In genomic region chr15:80660963-80661362, GRCm38 (mm10) we compare ENCODE assay signal across 30 mouse cellular contexts. TPM values are rescaled to one million over a fixed set of nuclear protein-coding genes. Genes with fewer than 3 reads are reported as not detected.
DNase-seq lines count a peak whose midpoint lies in the region; ATAC-seq and TF ChIP-seq lines count a peak whose summit lies in the region.
"Had no signal": no experiment of that assay in that cellular context is flagged by ENCODE, and none has a peak within 500 bp of the region (broad histone marks: within the 10 kb centered on the region; RNA-seq: fewer than 3 reads in every experiment).

No protein-coding gene starts in this region.

- no peak for ATAC-seq in embryonic facial prominence, embryonic 14.5 days (ENCODE audit: low read depth)
- ATAC-seq in lung, postnatal 0 days, result peak; percentile 33; the same call in 1 of the 2 replicates
- ATAC-seq: activated CD4-positive, CD25-positive, alpha-beta regulatory T cell, adult 4 months; forebrain, embryonic 16.5 days; hindbrain, embryonic 16.5 days; midbrain, embryonic 16.5 days had no signal

- H3K4me1 ChIP-seq in embryonic facial prominence, embryonic 14.5 days (ENCODE audit: control insufficient read depth, insufficient read depth, low read length), result no peaks in the 10 kb centered on the region
- H3K4me1 ChIP-seq in embryonic facial prominence, embryonic 10.5 days, result peaks cover 11% of the 10 kb centered on the region
- no peaks in the 10 kb centered on the region for H3K4me1 ChIP-seq in lung, postnatal 0 days (ENCODE audit: insufficient read depth, low read depth, low read length)
- H3K4me1 ChIP-seq: embryonic facial prominence, embryonic 12.5 days; limb, embryonic 15.5 days; liver, embryonic 13.5 days had no signal

- TF ChIP-seq CTCF in left cerebral cortex, adult 2 months (IDR thresholded peaks at IDR 0.05), result no peak
- no peak for TF ChIP-seq CTCF in lung, postnatal 0 days (IDR thresholded peaks at IDR 0.05)

- H3K36me3 ChIP-seq in embryonic facial prominence, embryonic 14.5 days (ENCODE audit: control insufficient read depth, insufficient read depth, low read length), result no peaks in the 10 kb centered on the region
- no peaks in the 10 kb centered on the region for H3K36me3 ChIP-seq in embryonic facial prominence, embryonic 10.5 days (replicated peaks)
- H3K36me3 ChIP-seq in lung, postnatal 0 days (ENCODE audit: insufficient read depth, low read length), result no peaks in the 10 kb centered on the region
- H3K36me3 ChIP-seq: embryonic facial prominence, embryonic 12.5 days; heart, embryonic 13.5 days; limb, embryonic 15.5 days; liver, embryonic 13.5 days had no signal

- H3K9me3 ChIP-seq in embryonic facial prominence, embryonic 14.5 days (ENCODE audit: control insufficient read depth, low read length), result no peaks in the 10 kb centered on the region
- H3K9me3 ChIP-seq in embryonic facial prominence, embryonic 10.5 days, result no peaks in the 10 kb centered on the region
- H3K9me3 ChIP-seq in lung, postnatal 0 days (ENCODE audit: low read length), result no peaks in the 10 kb centered on the region
- H3K9me3 ChIP-seq: embryonic facial prominence, embryonic 12.5 days; heart, embryonic 13.5 days; limb, embryonic 15.5 days; liver, embryonic 13.5 days had no signal

- TF ChIP-seq EP300 in lung, postnatal 0 days (IDR thresholded peaks at IDR 0.05), result no peak

- peak; percentile 41 for DNase-seq in embryonic facial prominence, embryonic 14.5 days (ENCODE audit: low spot score)
- DNase-seq in embryonic facial prominence, embryonic 10.5 days (ENCODE audit: low spot score), result no peak
- no peak for DNase-seq in left cerebral cortex, adult 2 months (ENCODE audit: extremely low spot score in 1 of 2, low spot score in 2 of 2)
- no peak for DNase-seq in left cerebral cortex, postnatal 4 days
- DNase-seq in lung, postnatal 0 days (ENCODE audit: low spot score), result peak; percentile 35
- no peak for DNase-seq in lung, postnatal 4 days
- no peak for DNase-seq in kidney, postnatal 25 days
- DNase-seq: adrenal gland, adult 2 months; adrenal gland, postnatal 36 days; cerebellum, adult 9-10 months; cerebellum, postnatal 36 days; gastrocnemius, adult 2 months; gastrocnemius, postnatal 36 days; heart, adult 2 months; kidney, adult 8-10 months; liver, embryonic 13.5 days; lung, adult 18-20 months; right cerebral cortex, adult 18-20 months; right cerebral cortex, postnatal 4 days; thymus, postnatal 14 days had no signal

- H3K9ac ChIP-seq in embryonic facial prominence, embryonic 14.5 days (ENCODE audit: low read depth, low read length), result no peak overlapping the region
- H3K9ac ChIP-seq in lung, postnatal 0 days (replicated peaks; ENCODE audit: low read depth), result no peak overlapping the region
- H3K9ac ChIP-seq: embryonic facial prominence, embryonic 12.5 days; heart, embryonic 13.5 days; limb, embryonic 15.5 days; liver, embryonic 13.5 days had no signal

- WGBS in embryonic facial prominence, embryonic 14.5 days, result 44% methylated on average over 4 of the region's 4 CpGs
- WGBS in embryonic facial prominence, embryonic 10.5 days, result 62% methylated on average over 4 of the region's 4 CpGs
- 32% methylated on average over 4 of the region's 4 CpGs for WGBS in lung, postnatal 0 days

- intact Hi-C loops in left cerebral cortex, adult 2 months (cut with DNase I), result no loop called here
- intact Hi-C loops in left cerebral cortex, postnatal 4 days (cut with DNase I), result no loop called here

- no peak overlapping the region for H3K4me3 ChIP-seq in embryonic facial prominence, embryonic 14.5 days (ENCODE audit: low read depth, low read length)
- no peak overlapping the region for H3K4me3 ChIP-seq in embryonic facial prominence, embryonic 10.5 days
- no peak overlapping the region for H3K4me3 ChIP-seq in left cerebral cortex, adult 2 months
- H3K4me3 ChIP-seq in lung, postnatal 0 days (ENCODE audit: low read depth, low read length), result no peak overlapping the region
- H3K4me3 ChIP-seq: embryonic facial prominence, embryonic 12.5 days; erythroblast, embryonic 14.5 days; gastrocnemius, adult 2 months; heart, adult 2 months; heart, embryonic 13.5 days; limb, embryonic 15.5 days; liver, embryonic 13.5 days had no signal

- no peaks in the 10 kb centered on the region for H3K27me3 ChIP-seq in embryonic facial prominence, embryonic 14.5 days (replicated peaks; ENCODE audit: control insufficient read depth, insufficient read depth, low read length)
- no peaks in the 10 kb centered on the region for H3K27me3 ChIP-seq in embryonic facial prominence, embryonic 10.5 days (replicated peaks; ENCODE audit: low read depth, poor library complexity, severe bottlenecking)
- H3K27me3 ChIP-seq in lung, postnatal 0 days (replicated peaks; ENCODE audit: insufficient read depth, low read length), result no peaks in the 10 kb centered on the region
- H3K27me3 ChIP-seq: embryonic facial prominence, embryonic 12.5 days; limb, embryonic 15.5 days had no signal

- no peak overlapping the region for H3K4me2 ChIP-seq in embryonic facial prominence, embryonic 14.5 days (ENCODE audit: low read depth, low read length)
- no peak overlapping the region for H3K4me2 ChIP-seq in lung, postnatal 0 days (replicated peaks; ENCODE audit: low read depth, low read length)
- H3K4me2 ChIP-seq: embryonic facial prominence, embryonic 12.5 days; heart, embryonic 13.5 days; limb, embryonic 15.5 days; liver, embryonic 13.5 days; midbrain, embryonic 11.5 days had no signal

- H3K27ac ChIP-seq in embryonic facial prominence, embryonic 14.5 days (replicated peaks; ENCODE audit: low read depth, low read length), result no peak overlapping the region
- H3K27ac ChIP-seq in embryonic facial prominence, embryonic 10.5 days (replicated peaks), result no peak overlapping the region
- H3K27ac ChIP-seq in left cerebral cortex, adult 2 months, result peak overlapping the region; percentile 40; the same call in 1 of the 2 replicates
- H3K27ac ChIP-seq in lung, postnatal 0 days (ENCODE audit: low read length), result no peak overlapping the region
- H3K27ac ChIP-seq: embryonic facial prominence, embryonic 12.5 days; gastrocnemius, adult 2 months; heart, adult 2 months; heart, embryonic 13.5 days; kidney, postnatal 0 days; limb, embryonic 15.5 days; liver, embryonic 13.5 days had no signal

RNA-seq across cellular contexts. Expression of gene Fam83f, which starts 10.7 kb away (rescaled TPM):
- 2.2 and 2.9 TPM in 2 replicates for polyA plus RNA-seq in embryonic facial prominence, embryonic 14.5 days (2014; fragmentation: Nextera tagmentation; extraction: Ambion mirVana)
- 3.6 and 4.8 TPM in 2 replicates for polyA plus RNA-seq in embryonic facial prominence, embryonic 10.5 days (2016; fragmentation: Nextera tagmentation; extraction: Ambion mirVana)
- under 1 TPM; 0.26 to 0.54 TPM for total RNA-seq in left cerebral cortex, adult 2 months (2021)
- under 1 TPM; 0.44 to 0.52 TPM for total RNA-seq in left cerebral cortex, postnatal 4 days (2021)
- polyA plus RNA-seq in lung, postnatal 0 days (2015; fragmentation: Nextera tagmentation; extraction: Ambion mirVana), result 0.73 and 0.80 TPM in 2 replicates
- total RNA-seq: heart, adult 2 months had no signal
- polyA plus RNA-seq: activated CD4-positive, CD25-positive, alpha-beta regulatory T cell, adult 4 months; erythroblast, embryonic 14.5 days; forebrain, embryonic 16.5 days had no signal

RNA-seq across cellular contexts. Expression of gene Tnrc6b, which starts 50.1 kb away (rescaled TPM):
- polyA plus RNA-seq in embryonic facial prominence, embryonic 14.5 days (2014; fragmentation: Nextera tagmentation; extraction: Ambion mirVana), result 12.5 and 16.1 TPM in 2 replicates
- polyA plus RNA-seq in embryonic facial prominence, embryonic 10.5 days (2016; fragmentation: Nextera tagmentation; extraction: Ambion mirVana), result 44.2 and 46.9 TPM in 2 replicates
- 100 to 1,000 TPM; 118 to 120 TPM for total RNA-seq in left cerebral cortex, adult 2 months (2021)
- total RNA-seq in left cerebral cortex, postnatal 4 days (2021), result 100 to 1,000 TPM; 145 to 146 TPM
- 10.1 and 11.7 TPM in 2 replicates for polyA plus RNA-seq in lung, postnatal 0 days (2015; fragmentation: Nextera tagmentation; extraction: Ambion mirVana)

Comparison
In these comparisons a context has a peak if more than half of its experiments do, and no peak if none do; other contexts are left out.
1. DNase-seq: peak in embryonic facial prominence, embryonic 14.5 days (single experiment) and lung, postnatal 0 days (single experiment); none in embryonic facial prominence, embryonic 10.5 days (single experiment), left cerebral cortex, adult 2 months (0 of 2), left cerebral cortex, postnatal 4 days (single experiment), lung, postnatal 4 days (0 of 2) and kidney, postnatal 25 days (0 of 2).